Mouse (Mus musculus) neural tube, embryonic 11.5 days (tissue): ENCODE measurements around the gene Fgf7. TPM values are rescaled to one million over a fixed set of nuclear protein-coding genes. Genes with fewer than 3 reads are reported as not detected.

ENCODE experiments used
- ATAC-seq: fragments of 200-750 bp; cut with Nextera tagmentation; 2 replicates; pipeline ENCODE4 v1.8.0; 2017; ENCODE audit warnings: moderate number of reproducible peaks, mild to moderate bottlenecking, moderate TSS enrichment, moderate library complexity; ENCODE audit not compliant: insufficient read depth, low FRiP score, low TSS enrichment
- DNase-seq: peaks from one replicate; pipeline ENCODE4 v3.0.0-alpha.2; 2015; ENCODE audit warnings: low spot score
- H3K27ac ChIP-seq: fragments of 300-500 bp; sonication (generic); 2 replicates; pipeline ENCODE4 v1.5.1; 2014; ENCODE audit warnings: low read depth, mild to moderate bottlenecking, low read length
- H3K27me3 ChIP-seq: fragments of 300-500 bp; sonication (generic); 2 replicates; pipeline ENCODE4 v1.6.1; 2014; ENCODE audit warnings: mild to moderate bottlenecking, low read length, mixed read lengths; ENCODE audit not compliant: control insufficient read depth, insufficient read depth
- H3K36me3 ChIP-seq: fragments of 300-500 bp; sonication (generic); 2 replicates; pipeline ENCODE4 v1.6.1; 2014; ENCODE audit warnings: mild to moderate bottlenecking, low read length, moderate library complexity, mixed read lengths; ENCODE audit not compliant: control insufficient read depth, insufficient read depth
- H3K4me1 ChIP-seq: fragments of 300-500 bp; sonication (generic); 2 replicates; pipeline ENCODE4 v1.6.1; 2014; ENCODE audit warnings: low read length, mixed read lengths; ENCODE audit not compliant: control insufficient read depth, insufficient read depth
- H3K4me2 ChIP-seq: fragments of 300-500 bp; sonication (generic); 2 replicates; pipeline ENCODE4 v1.6.1; 2014; ENCODE audit warnings: low read depth, mild to moderate bottlenecking, moderate library complexity
- H3K4me3 ChIP-seq: fragments of 300-500 bp; sonication (generic); 2 replicates; pipeline ENCODE4 v1.5.1; 2014; ENCODE audit warnings: low read depth, low read length
- H3K9ac ChIP-seq: fragments of 300-500 bp; sonication (generic); 2 replicates; pipeline ENCODE4 v1.6.1; 2014; ENCODE audit warnings: mild to moderate bottlenecking, low read length
- H3K9me3 ChIP-seq: fragments of 300-500 bp; sonication (generic); 2 replicates; pipeline ENCODE4 v1.6.1; 2016; ENCODE audit warnings: low read length; ENCODE audit not compliant: control insufficient read depth
- WGBS: fragments of 180-500 bp; shearing (Covaris S2); extraction: QIAGEN DNeasy Blood & Tissue Kit; methylation state at CpG from one replicate; pipeline ENCODE4 v1.1.7; 2014; 5-methylcytosine and 5-hydroxymethylcytosine counted together
- polyA plus RNA-seq: library from polyadenylated mRNA; unstranded; fragments of >200 nt; fragmentation: Nextera tagmentation; extraction: Ambion mirVana; gene quantifications from 2 replicates; pipeline ENCODE4 v1.2.1, GENCODE M21; 2014

Fgf7 gene
- polyA plus RNA-seq, 1 experiment from 2014 or later, result 0.50 TPM

- Histone ChIP-seq H3K27ac (no peak overlapping the region), H3K4me2 (no peak overlapping the region), H3K9ac (no peak overlapping the region), H3K4me3 (no peak overlapping the region), H3K9me3 (no peaks in the 10 kb centered on the region), H3K27me3 (no peaks in the 10 kb centered on the region), H3K4me1 (no peaks in the 10 kb centered on the region), H3K36me3 (no peaks in the 10 kb centered on the region)
- no peak for ATAC-seq
- no peak for DNase-seq
- 88% methylated on average over 4 of the region's 4 CpGs for WGBS
Observed at GRCm38 (mm10) chr2:126073744-126074143, 39.3 kb downstream of the Fgf7 start.

DNA sequence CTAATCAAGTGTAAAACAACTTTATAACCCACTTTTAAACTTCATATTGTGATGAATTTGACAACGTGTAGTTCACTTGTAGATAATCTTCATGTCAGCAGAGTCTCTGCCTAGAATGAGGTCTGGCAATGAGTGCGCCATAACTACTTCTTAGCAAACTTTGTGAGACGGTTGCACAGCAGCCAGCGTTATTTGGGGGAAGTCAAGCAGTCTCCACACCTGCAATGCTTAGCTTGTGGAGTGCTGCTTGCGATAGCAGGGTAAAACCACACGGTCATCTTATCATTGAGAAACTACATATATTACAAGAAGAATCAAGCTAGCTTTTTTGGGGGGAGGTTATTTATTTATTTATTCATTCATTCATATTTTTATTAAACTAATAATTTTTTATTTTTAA, 42.0 kb downstream of the Fgf7 start:
- Histone ChIP-seq H3K4me2 (no peak overlapping the region), H3K27me3 (no peaks in the 10 kb centered on the region), H3K4me1 (no peaks in the 10 kb centered on the region), H3K4me3 (no peak overlapping the region), H3K9me3 (no peaks in the 10 kb centered on the region), H3K9ac (no peak overlapping the region), H3K27ac (no peak overlapping the region), H3K36me3 (no peaks in the 10 kb centered on the region)
- DNase-seq (no peak), ATAC-seq (no peak)
- WGBS, result 91% methylated on average over 6 of the region's 6 CpGs

GRCm38 (mm10) chr2:126079086-126079485, 44.6 kb downstream of the Fgf7 start:
- ATAC-seq, result no peak
- Histone ChIP-seq H3K4me3 (no peak overlapping the region), H3K9me3 (no peaks in the 10 kb centered on the region), H3K4me2 (no peak overlapping the region), H3K4me1 (no peaks in the 10 kb centered on the region), H3K36me3 (no peaks in the 10 kb centered on the region), H3K9ac (no peak overlapping the region), H3K27me3 (no peaks in the 10 kb centered on the region), H3K27ac (no peak overlapping the region)
- no peak for DNase-seq
- 64% methylated on average over 2 of the region's 2 CpGs for WGBS

- no peaks in the 10 kb centered on the region for H3K9me3 ChIP-seq
- H3K36me3 ChIP-seq, result no peaks in the 10 kb centered on the region
- DNase-seq, result no peak
- no peak for ATAC-seq
- H3K4me3 ChIP-seq, result no peak overlapping the region
- no peak overlapping the region for H3K9ac ChIP-seq
- no peak overlapping the region for H3K4me2 ChIP-seq
- no peaks in the 10 kb centered on the region for H3K27me3 ChIP-seq
- no peaks in the 10 kb centered on the region for H3K4me1 ChIP-seq
- 81% methylated on average over 3 of the region's 3 CpGs for WGBS
- no peak overlapping the region for H3K27ac ChIP-seq
Observed at GRCm38 (mm10) chr2:126084326-126084725, 49.9 kb downstream of the Fgf7 start.

GRCm38 (mm10) chr2:126086187-126086586, 51.7 kb downstream of the Fgf7 start:
- DNase-seq, result no peak
- H3K27ac ChIP-seq, result no peak overlapping the region
- H3K9me3 ChIP-seq, result no peaks in the 10 kb centered on the region
- H3K36me3 ChIP-seq, result no peaks in the 10 kb centered on the region
- ATAC-seq, result no peak
- H3K4me3 ChIP-seq, result no peak overlapping the region
- no peak overlapping the region for H3K9ac ChIP-seq
- no peaks in the 10 kb centered on the region for H3K4me1 ChIP-seq
- H3K27me3 ChIP-seq, result no peaks in the 10 kb centered on the region
- WGBS, result 85% methylated on average over 8 of the region's 8 CpGs
- no peak overlapping the region for H3K4me2 ChIP-seq

DNA sequence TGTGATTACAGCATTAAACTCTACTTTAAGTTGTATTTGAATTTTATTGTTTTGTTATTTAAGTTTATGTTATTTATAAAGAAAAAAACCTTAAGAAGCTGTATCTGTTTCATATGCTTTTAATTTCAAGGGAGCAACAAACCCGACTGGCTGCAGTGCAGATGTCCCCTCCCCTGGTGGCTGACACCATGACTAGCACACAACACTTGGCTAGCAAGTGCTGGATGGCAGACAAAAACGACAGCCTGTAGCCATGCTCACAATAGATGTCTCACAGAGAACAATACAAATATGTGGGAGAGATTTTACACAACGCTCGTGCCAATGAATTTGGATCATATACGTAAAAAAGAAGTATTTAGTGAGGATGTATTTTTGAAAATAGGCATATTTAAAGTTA, 56.0 kb downstream of the Fgf7 start:
- Histone ChIP-seq H3K27ac (no peak overlapping the region), H3K9ac (no peak overlapping the region), H3K36me3 (no peaks in the 10 kb centered on the region), H3K4me3 (no peak overlapping the region), H3K4me2 (no peak overlapping the region), H3K4me1 (no peaks in the 10 kb centered on the region), H3K27me3 (no peaks in the 10 kb centered on the region), H3K9me3 (no peaks in the 10 kb centered on the region)
- 75% methylated on average over 5 of the region's 5 CpGs for WGBS
- DNase-seq, result no peak
- ATAC-seq, result no peak

DNA sequence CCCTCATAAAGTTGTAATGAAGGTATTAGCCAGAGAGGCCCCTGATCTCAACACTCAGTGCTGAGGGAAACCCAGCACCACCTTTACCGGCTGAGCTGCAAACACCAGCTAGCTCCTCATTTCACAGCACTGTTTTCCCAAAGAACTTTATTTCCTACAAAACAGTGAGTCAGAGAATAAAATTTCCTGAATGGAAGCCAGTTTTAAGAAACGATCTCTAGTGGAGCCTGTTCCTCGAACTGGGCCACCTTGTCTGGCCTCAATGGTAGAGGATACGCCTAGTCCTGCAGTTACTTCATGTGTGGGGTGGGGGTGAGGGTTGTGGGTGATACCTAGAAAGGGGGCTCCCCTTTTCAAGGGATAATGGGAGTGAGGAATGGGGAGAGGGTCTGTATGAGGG, 60.2 kb downstream of the Fgf7 start:
- ATAC-seq (no peak), DNase-seq (no peak)
- Histone ChIP-seq H3K36me3 (no peaks in the 10 kb centered on the region), H3K9ac (no peak overlapping the region), H3K4me1 (no peaks in the 10 kb centered on the region), H3K9me3 (no peaks in the 10 kb centered on the region), H3K4me3 (no peak overlapping the region), H3K4me2 (no peak overlapping the region), H3K27me3 (no peaks in the 10 kb centered on the region), H3K27ac (no peak overlapping the region)
- 87% methylated on average over 4 of the region's 4 CpGs for WGBS

Other genes with a start within 250 kb of the Fgf7 start
- 29.9 and 31.1 TPM in 2 replicates for gene Galk2, start 175.5 kb upstream of the Fgf7 start, polyA plus RNA-seq
- 109 and 115 TPM in 2 replicates for gene Cops2, start 175.5 kb upstream of the Fgf7 start, polyA plus RNA-seq
- gene Fam227b, start 117.3 kb downstream of the Fgf7 start, polyA plus RNA-seq, result not detected in 2 replicates
- gene Dtwd1, start 117.5 kb downstream of the Fgf7 start, polyA plus RNA-seq, result 21.9 and 24.7 TPM in 2 replicates
- gene Gm17555, start 180.4 kb downstream of the Fgf7 start, polyA plus RNA-seq, result not detected in 2 replicates